Mouse (Mus musculus): ENCODE data around the gene Arhgap29.

Gene Arhgap29

GRCm38 (mm10) chr3:122064556-122065410 is 112.4 kb downstream of the Arhgap29 start:
- DNase-seq (ENCODE audit: low spot score in 2 of 2) = no peak

Measured in frontal cortex, postnatal 25 days (tissue).